Mouse (Mus musculus) frontal cortex, postnatal 10 days (tissue): ENCODE measurements at regions not wholly inside any gene's neighbourhood (a gene's known extent, or its start where the extent isn't known, plus 50 kb on each side); places are given as distances from the start of the nearest gene placed in this dataset.

ENCODE experiments used
- DNase-seq, 2 experiments: peaks; one replicate each; pipeline ENCODE4 v3.0.0; 2022; ENCODE audit warnings: low spot score in 2 of 2, mixed read lengths in 1 of 2

- no peak for DNase-seq
These were observed 534.7 kb upstream of the Zic4 start for GRCm38 (mm10) chr9:90827474-90827873.

GRCm38 (mm10) chr9:90828701-90829100 is 533.5 kb upstream of the Zic4 start:
- DNase-seq: no peak

GRCm38 (mm10) chr9:90830704-90831103 is 531.5 kb upstream of the Zic4 start:
- no peak for DNase-seq

- no peak for DNase-seq
These were observed 528.3 kb upstream of the Zic4 start for GRCm38 (mm10) chr9:90833743-90834539.

GRCm38 (mm10) chr9:90838184-90838926 is 523.9 kb upstream of the Zic4 start:
- DNase-seq: no peak

GRCm38 (mm10) chr9:90851044-90851443 is 511.2 kb upstream of the Zic4 start:
- no peak for DNase-seq

- DNase-seq: no peak
These were observed 490.6 kb upstream of the Zic4 start for GRCm38 (mm10) chr9:90871636-90872035.

- no peak for DNase-seq
These were observed 477.7 kb upstream of the Zic4 start for GRCm38 (mm10) chr9:90884467-90884866.

- no peak for DNase-seq
These were observed 474.8 kb upstream of the Zic4 start for GRCm38 (mm10) chr9:90887405-90887804.

- no peak for DNase-seq
These were observed 471.4 kb upstream of the Zic4 start for GRCm38 (mm10) chr9:90890801-90891200.

- DNase-seq: no peak
These were observed 469.4 kb upstream of the Zic4 start for GRCm38 (mm10) chr9:90892816-90893215.

- DNase-seq: no peak
These were observed 458.7 kb upstream of the Zic4 start for GRCm38 (mm10) chr9:90903557-90903956.

- no peak for DNase-seq
These were observed 456.1 kb upstream of the Zic4 start for GRCm38 (mm10) chr9:90906106-90906505.

GRCm38 (mm10) chr9:90906684-90907083 is 455.5 kb upstream of the Zic4 start:
- no peak for DNase-seq

- no peak for DNase-seq
These were observed 407.6 kb upstream of the Zic4 start for GRCm38 (mm10) chr9:90954613-90955012.

GRCm38 (mm10) chr9:90961436-90961835 is 400.8 kb upstream of the Zic4 start:
- DNase-seq: no peak

- no peak for DNase-seq
These were observed 398.2 kb upstream of the Zic4 start for GRCm38 (mm10) chr9:90964043-90964442.

GRCm38 (mm10) chr9:90978730-90979129 is 383.5 kb upstream of the Zic4 start:
- no peak for DNase-seq

- DNase-seq: no peak
These were observed 382.0 kb upstream of the Zic4 start for GRCm38 (mm10) chr9:90980023-90980802.

GRCm38 (mm10) chr9:90999178-90999577 is 363.0 kb upstream of the Zic4 start:
- DNase-seq: no peak

GRCm38 (mm10) chr9:91004214-91004613 is 358.0 kb upstream of the Zic4 start:
- DNase-seq: peak in 1 of 2 experiments; percentile 7

- no peak for DNase-seq
These were observed 321.7 kb upstream of the Zic4 start for GRCm38 (mm10) chr9:91040546-91040945.
